Mouse (Mus musculus) liver, embryonic 11.5 days (tissue): Measurements from ENCODE around the gene Ppp1r13b. TPM values are rescaled to one million over a fixed set of nuclear protein-coding genes. Genes with fewer than 3 reads are reported as not detected.

ENCODE experiments used
- ATAC-seq: fragments of 200-750 bp; cut with Nextera tagmentation; replicated peaks from 2 replicates; pipeline ENCODE4 v1.8.0; 2017; ENCODE audit warnings: moderate number of reproducible peaks, mild to moderate bottlenecking, moderate TSS enrichment, moderate library complexity; ENCODE audit not compliant: low FRiP score
- DNase-seq: peaks from one replicate; pipeline ENCODE4 v3.0.0-alpha.2; 2017; ENCODE audit warnings: low spot score
- H3K27ac ChIP-seq: fragments of 300-500 bp; sonication (generic); 2 replicates; pipeline ENCODE4 v1.5.1; 2014; ENCODE audit warnings: mild to moderate bottlenecking, low read depth, low read length, control low read depth
- H3K27me3 ChIP-seq: fragments of 300-500 bp; sonication (generic); replicated peaks from 2 replicates; pipeline ENCODE4 v1.6.1; 2014; ENCODE audit warnings: low read length, mixed read lengths; ENCODE audit not compliant: control insufficient read depth, insufficient read depth
- H3K36me3 ChIP-seq: fragments of 300-500 bp; sonication (generic); 2 replicates; pipeline ENCODE4 v1.6.1; 2014; ENCODE audit warnings: mild to moderate bottlenecking, low read length, moderate library complexity, mixed read lengths; ENCODE audit not compliant: control insufficient read depth, insufficient read depth
- H3K4me1 ChIP-seq: fragments of 300-500 bp; sonication (generic); replicated peaks from 2 replicates; pipeline ENCODE4 v1.6.1; 2014; ENCODE audit warnings: low read length, mixed read lengths; ENCODE audit not compliant: control insufficient read depth, insufficient read depth
- H3K4me2 ChIP-seq: fragments of 300-500 bp; sonication (generic); 2 replicates; pipeline ENCODE4 v1.6.1; 2014; ENCODE audit warnings: mild to moderate bottlenecking, control low read depth, moderate library complexity
- H3K4me3 ChIP-seq: fragments of 300-500 bp; sonication (generic); 2 replicates; pipeline ENCODE4 v1.5.1; 2014; ENCODE audit warnings: low read depth, low read length, control low read depth
- H3K9ac ChIP-seq: fragments of 300-500 bp; sonication (generic); 2 replicates; pipeline ENCODE4 v1.6.1; 2014; ENCODE audit warnings: low read depth, low read length, control low read depth
- H3K9me3 ChIP-seq: fragments of 300-500 bp; sonication (generic); 2 replicates; pipeline ENCODE4 v1.6.1; 2016; ENCODE audit warnings: low read length, inconsistent platforms, mixed read lengths; ENCODE audit not compliant: control insufficient read depth
- WGBS: fragments of 180-500 bp; shearing (Covaris S2); extraction: QIAGEN DNeasy Blood & Tissue Kit; methylation state at CpG from one replicate; pipeline ENCODE4 v1.1.7; 2014; 5-methylcytosine and 5-hydroxymethylcytosine counted together
- polyA plus RNA-seq: library from polyadenylated mRNA; unstranded; fragments of >200 nt; fragmentation: Nextera tagmentation; extraction: Ambion mirVana; gene quantifications from 2 replicates; pipeline ENCODE4 v1.2.1, GENCODE M21; 2014

The Ppp1r13b gene
- polyA plus RNA-seq, 1 experiment from 2014 or later, result 10.8 TPM

GRCm38 (mm10) chr12:111833457-111833856, 74.5 kb downstream of the Ppp1r13b start:
- peak overlapping the region; percentile 29 for H3K4me2 ChIP-seq
- peaks cover 30% of the 10 kb centered on the region for H3K36me3 ChIP-seq
- DNase-seq (no peak), ATAC-seq (peak; percentile 88)
- H3K27ac ChIP-seq, result peak overlapping the region; percentile 52; the same call in 1 of the 2 replicates
- H3K4me3 ChIP-seq, result no peak overlapping the region
- H3K27me3 ChIP-seq, result no peaks in the 10 kb centered on the region
- peaks cover 14% of the 10 kb centered on the region for H3K4me1 ChIP-seq
- H3K9ac ChIP-seq, result peak overlapping the region; percentile 7; the same call in 1 of the 2 replicates
- 54% methylated on average over 10 of the region's 10 CpGs for WGBS
- H3K9me3 ChIP-seq, result no peaks in the 10 kb centered on the region

- ATAC-seq, result peak; percentile 50
- H3K9me3 ChIP-seq, result no peaks in the 10 kb centered on the region
- H3K27ac ChIP-seq, result peak overlapping the region; percentile 52; the same call in 1 of the 2 replicates
- 80% methylated on average over 5 of the region's 5 CpGs for WGBS
- no peaks in the 10 kb centered on the region for H3K27me3 ChIP-seq
- peaks cover 31% of the 10 kb centered on the region for H3K36me3 ChIP-seq
- H3K4me3 ChIP-seq, result no peak overlapping the region
- no peak overlapping the region for H3K4me2 ChIP-seq
- H3K9ac ChIP-seq, result no peak overlapping the region
- H3K4me1 ChIP-seq, result peaks cover 14% of the 10 kb centered on the region
- no peak for DNase-seq
Measured at GRCm38 (mm10) chr12:111832643-111833042, 75.3 kb downstream of the Ppp1r13b start.

- Histone ChIP-seq H3K4me3 (no peak overlapping the region), H3K27ac (no peak overlapping the region), H3K27me3 (no peaks in the 10 kb centered on the region), H3K4me1 (peaks cover 14% of the 10 kb centered on the region), H3K4me2 (no peak overlapping the region), H3K36me3 (peaks cover 45% of the 10 kb centered on the region), H3K9me3 (no peaks in the 10 kb centered on the region), H3K9ac (no peak overlapping the region)
- no peak for DNase-seq
- 67% methylated on average over 10 of the region's 10 CpGs for WGBS
- peak; percentile 27; the same call in 1 of the 2 replicates for ATAC-seq
Measured at GRCm38 (mm10) chr12:111830375-111830774, 77.5 kb downstream of the Ppp1r13b start.

- Histone ChIP-seq H3K27me3 (no peaks in the 10 kb centered on the region), H3K27ac (no peak overlapping the region), H3K4me2 (no peak overlapping the region), H3K4me3 (no peak overlapping the region), H3K36me3 (peaks cover 49% of the 10 kb centered on the region), H3K4me1 (peaks cover 14% of the 10 kb centered on the region), H3K9me3 (no peaks in the 10 kb centered on the region), H3K9ac (no peak overlapping the region)
- DNase-seq (no peak), ATAC-seq (no peak)
- 88% methylated on average over 9 of the region's 9 CpGs for WGBS
Measured at GRCm38 (mm10) chr12:111829954-111830353, 78.0 kb downstream of the Ppp1r13b start.

- Histone ChIP-seq H3K9me3 (no peaks in the 10 kb centered on the region), H3K27ac (no peak overlapping the region), H3K27me3 (no peaks in the 10 kb centered on the region), H3K4me3 (no peak overlapping the region), H3K4me1 (peaks cover 14% of the 10 kb centered on the region), H3K36me3 (peaks cover 53% of the 10 kb centered on the region), H3K9ac (no peak overlapping the region), H3K4me2 (no peak overlapping the region)
- WGBS, result 95% methylated on average over 5 of the region's 5 CpGs
- DNase-seq (no peak), ATAC-seq (no peak)
Measured at GRCm38 (mm10) chr12:111829447-111829846, 78.5 kb downstream of the Ppp1r13b start.

GRCm38 (mm10) chr12:111827556-111827955, 80.4 kb downstream of the Ppp1r13b start:
- Histone ChIP-seq H3K36me3 (peaks cover 58% of the 10 kb centered on the region), H3K4me1 (peaks cover under 1% of the 10 kb centered on the region), H3K9ac (no peak overlapping the region), H3K27ac (no peak overlapping the region), H3K4me2 (no peak overlapping the region), H3K27me3 (no peaks in the 10 kb centered on the region), H3K9me3 (no peaks in the 10 kb centered on the region), H3K4me3 (no peak overlapping the region)
- WGBS, result 95% methylated on average over 12 of the region's 12 CpGs
- DNase-seq, result no peak
- ATAC-seq, result no peak

- WGBS, result 75% methylated on average over 4 of the region's 4 CpGs
- H3K9ac ChIP-seq, result no peak overlapping the region
- peaks cover 38% of the 10 kb centered on the region for H3K4me1 ChIP-seq
- no peak overlapping the region for H3K4me3 ChIP-seq
- DNase-seq (no peak), ATAC-seq (no peak)
- H3K4me2 ChIP-seq, result no peak overlapping the region
- no peaks in the 10 kb centered on the region for H3K27me3 ChIP-seq
- H3K27ac ChIP-seq, result no peak overlapping the region
- peaks cover 37% of the 10 kb centered on the region for H3K36me3 ChIP-seq
- no peaks in the 10 kb centered on the region for H3K9me3 ChIP-seq
Measured at GRCm38 (mm10) chr12:111821931-111822330, 86.0 kb downstream of the Ppp1r13b start.

- no peaks in the 10 kb centered on the region for H3K27me3 ChIP-seq
- WGBS, result 69% methylated on average over 7 of the region's 7 CpGs
- H3K36me3 ChIP-seq, result peaks cover 26% of the 10 kb centered on the region
- no peak overlapping the region; the same call in 1 of the 2 replicates for H3K9ac ChIP-seq
- peaks cover 50% of the 10 kb centered on the region for H3K4me1 ChIP-seq
- H3K4me2 ChIP-seq, result no peak overlapping the region
- H3K4me3 ChIP-seq, result no peak overlapping the region
- no peaks in the 10 kb centered on the region for H3K9me3 ChIP-seq
- ATAC-seq, result no peak
- no peak overlapping the region for H3K27ac ChIP-seq
- DNase-seq, result no peak
Measured at GRCm38 (mm10) chr12:111820708-111821107, 87.2 kb downstream of the Ppp1r13b start.

GRCm38 (mm10) chr12:111819936-111820335, 88.0 kb downstream of the Ppp1r13b start:
- no peaks in the 10 kb centered on the region for H3K27me3 ChIP-seq
- H3K36me3 ChIP-seq, result peaks cover 20% of the 10 kb centered on the region
- H3K9me3 ChIP-seq, result no peaks in the 10 kb centered on the region
- no peak overlapping the region for H3K4me2 ChIP-seq
- WGBS, result 82% methylated on average over 8 of the region's 8 CpGs
- DNase-seq, result no peak
- ATAC-seq, result no peak
- peaks cover 57% of the 10 kb centered on the region for H3K4me1 ChIP-seq
- H3K27ac ChIP-seq, result no peak overlapping the region
- no peak overlapping the region for H3K4me3 ChIP-seq
- no peak overlapping the region for H3K9ac ChIP-seq
